Mouse (Mus musculus): ENCODE results near the gene Pdk2. TPM values are rescaled to one million over a fixed set of nuclear protein-coding genes. Genes with fewer than 3 reads are reported as not detected.

The Pdk2 gene
- polyA plus RNA-seq, 2 experiments from 2014 or later = 8.5 to 13.3 TPM

GRCm38 (mm10) chr11:95070140-95071107 lies 29.3 kb upstream of the Pdk2 start:
- ATAC-seq = no peak

DNA sequence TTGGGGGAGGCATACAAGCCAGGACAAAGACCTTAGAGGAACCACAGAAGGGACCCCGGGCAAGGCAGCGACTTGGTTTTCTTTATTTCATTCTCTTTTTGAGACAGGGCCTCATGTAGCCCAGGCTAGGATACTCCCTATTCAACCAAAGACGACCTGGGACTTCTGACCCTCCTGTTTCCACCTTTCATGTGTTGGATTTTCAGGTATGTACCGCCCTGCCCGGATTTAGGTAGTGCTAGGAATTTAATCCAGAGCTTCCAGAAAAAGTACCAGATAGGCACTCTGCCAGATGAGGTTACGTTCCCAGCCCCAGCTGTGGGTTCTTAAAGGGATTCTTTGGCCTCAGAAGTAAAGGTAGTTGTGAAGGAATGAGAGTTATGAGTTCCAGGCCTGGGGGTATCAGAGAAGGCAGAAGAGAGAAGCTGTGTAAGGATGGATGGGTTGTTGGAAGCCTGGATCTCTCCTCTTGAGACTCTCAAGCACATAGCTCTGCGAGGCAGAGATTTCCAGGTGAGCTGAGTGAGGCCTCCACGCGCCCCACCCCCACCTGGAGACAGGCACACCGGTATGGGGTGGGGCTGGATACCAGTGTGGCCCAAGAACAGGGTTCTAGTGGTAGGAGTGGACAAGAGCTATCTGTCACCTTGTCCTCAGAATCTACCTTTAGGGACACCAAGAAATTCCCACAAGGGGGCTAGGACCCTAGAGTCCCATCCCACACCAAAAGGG lies 28.2 kb upstream of the Pdk2 start:
- ATAC-seq = no peak

GRCm38 (mm10) chr11:95056768-95057501 lies 15.8 kb upstream of the Pdk2 start:
- no peak for ATAC-seq

GRCm38 (mm10) chr11:95053062-95053461 lies 11.9 kb upstream of the Pdk2 start:
- no peak for ATAC-seq

GRCm38 (mm10) chr11:95046980-95047680 lies 6.0 kb upstream of the Pdk2 start:
- ATAC-seq = peak; percentile 91

DNA sequence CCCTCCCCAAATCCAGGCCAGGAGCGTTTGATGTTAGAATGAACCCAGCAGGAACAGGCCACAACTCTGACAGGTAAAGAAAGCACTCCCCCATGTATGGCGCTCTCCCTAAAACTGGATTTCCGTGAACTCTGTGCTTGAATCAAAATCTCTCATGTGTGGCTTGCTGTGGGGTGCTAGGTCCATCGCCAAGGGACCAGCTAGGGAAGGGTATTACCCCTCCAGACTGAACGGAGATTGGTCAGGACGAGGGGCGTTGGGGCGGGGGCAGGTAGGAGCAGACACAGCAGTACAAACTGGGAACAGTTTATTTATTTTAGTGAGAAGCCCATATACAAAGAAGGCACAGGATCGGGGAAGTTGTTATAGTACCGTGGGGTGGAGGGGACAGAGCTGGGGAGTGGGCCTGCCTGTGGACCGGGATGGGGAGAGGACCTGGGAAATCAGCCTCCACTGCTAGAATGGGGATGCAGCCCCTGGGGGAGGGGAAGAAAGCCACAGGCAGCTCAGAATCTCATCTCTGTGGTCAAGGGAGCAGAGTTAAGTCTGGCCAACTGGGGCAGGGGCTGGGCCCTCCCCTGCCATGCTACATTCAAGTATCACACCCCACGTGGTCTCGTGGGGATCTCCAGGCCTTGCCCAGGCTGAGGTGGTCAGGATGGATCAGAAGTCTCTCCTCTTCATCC lies 3.2 kb upstream of the Pdk2 start:
- no peak for ATAC-seq

DNA sequence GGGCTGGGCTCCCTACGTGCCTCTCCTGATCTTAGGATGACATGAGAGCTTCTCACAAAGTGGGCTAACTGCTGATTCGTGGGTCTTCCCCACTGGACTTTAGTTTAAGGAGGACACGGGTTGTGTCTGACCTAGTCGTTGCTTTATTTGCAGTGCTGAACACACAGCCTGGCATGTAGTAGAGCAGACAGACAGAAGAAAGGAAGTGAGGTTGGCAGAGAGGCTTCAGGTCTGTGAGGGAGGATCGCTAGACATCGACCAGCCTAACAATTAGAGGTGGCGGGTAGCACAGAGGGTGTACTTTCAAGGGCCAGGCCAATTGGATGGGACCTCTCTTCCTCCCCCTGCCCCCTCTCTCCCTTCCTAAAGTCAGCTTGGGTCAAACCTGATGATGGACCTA lies 2.5 kb upstream of the Pdk2 start:
- no peak for ATAC-seq

DNA sequence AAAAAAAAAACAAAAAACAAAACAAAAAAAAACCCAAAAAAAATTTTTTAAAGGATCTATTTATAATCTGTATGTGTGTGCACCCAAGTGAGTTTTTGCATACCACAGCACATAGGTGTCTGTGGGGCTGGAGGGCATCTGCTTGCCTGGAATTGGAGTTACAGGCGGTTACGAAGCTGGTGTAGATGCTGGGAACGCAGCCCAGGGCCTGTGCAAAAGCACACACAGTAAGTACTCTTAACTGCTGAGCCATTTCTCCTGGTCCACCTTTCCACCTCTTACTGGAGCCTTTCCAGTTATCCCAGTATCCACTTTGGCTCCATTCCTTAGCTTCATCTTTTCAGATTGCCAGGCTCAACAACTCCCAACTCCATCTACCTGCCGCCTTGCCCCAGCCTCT lies 1.9 kb upstream of the Pdk2 start:
- ATAC-seq = no peak

GRCm38 (mm10) chr11:95042096-95042495 lies 942 bp upstream of the Pdk2 start:
- ATAC-seq = no peak

- ATAC-seq = no peak
Measured at GRCm38 (mm10) chr11:95040491-95041138, 539 bp downstream of the Pdk2 start.

GRCm38 (mm10) chr11:95039766-95040165 lies 1.4 kb downstream of the Pdk2 start:
- no peak for ATAC-seq

DNA sequence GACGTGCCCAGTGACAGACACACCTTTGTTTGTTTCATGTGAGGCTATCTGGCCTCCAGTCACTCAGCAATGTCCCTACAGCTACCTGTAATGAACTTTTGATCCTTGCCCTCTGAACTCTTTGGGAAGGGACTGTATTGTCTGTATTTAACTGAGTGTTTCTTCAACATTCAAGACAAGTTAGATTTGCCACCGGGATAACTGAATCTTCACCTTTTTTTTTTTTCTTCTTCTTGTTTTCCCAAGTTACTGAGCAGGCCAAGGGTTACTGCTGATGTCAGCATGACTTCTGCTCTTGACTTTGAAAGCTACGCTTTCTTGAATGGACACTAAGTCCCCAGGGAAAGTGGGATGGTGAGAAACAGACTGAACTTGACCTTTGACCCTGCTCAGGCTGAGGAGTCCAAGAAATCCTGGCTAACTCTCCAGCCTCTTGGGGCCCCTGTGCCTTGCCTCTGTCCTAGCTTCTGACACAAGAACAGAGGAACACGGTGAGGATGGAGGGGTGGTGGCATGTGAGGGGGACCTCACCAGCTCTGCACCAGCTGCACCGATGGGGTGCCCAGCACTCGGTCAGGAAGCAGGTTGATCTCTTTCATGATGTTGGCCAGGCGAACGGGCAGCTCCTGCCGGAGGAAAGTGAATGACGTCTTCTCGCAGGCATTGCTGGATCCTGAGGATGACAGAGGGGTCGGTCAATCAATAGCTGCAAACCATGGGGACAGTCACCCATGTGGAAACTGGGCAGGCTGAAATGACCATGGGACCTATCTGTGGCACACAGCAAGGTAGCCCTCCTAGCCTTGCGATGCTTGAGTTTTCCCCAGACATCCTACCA lies 2.1 kb downstream of the Pdk2 start:
- no peak for ATAC-seq

- ATAC-seq = no peak
Measured at GRCm38 (mm10) chr11:95038156-95038817, 2.9 kb downstream of the Pdk2 start.

DNA sequence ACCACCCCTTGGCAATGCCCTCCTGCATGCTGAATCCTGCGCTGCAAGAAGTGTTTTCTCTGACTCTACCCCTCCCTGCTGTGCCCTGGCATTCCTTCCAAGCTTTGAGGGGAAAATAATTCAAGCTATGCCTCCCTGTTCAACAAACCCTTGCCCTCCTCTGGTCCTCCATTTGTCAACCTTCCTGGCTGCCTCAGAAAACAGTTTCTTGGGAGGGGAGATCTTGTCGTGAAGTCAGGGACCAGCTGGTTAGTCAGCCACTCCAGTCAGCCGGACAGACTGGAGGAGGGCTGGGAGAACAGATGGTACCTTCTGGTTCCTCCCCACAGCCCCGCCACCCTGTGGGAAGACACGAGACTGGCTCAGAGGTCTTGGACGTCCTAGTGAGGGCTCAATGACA lies 3.8 kb downstream of the Pdk2 start:
- ATAC-seq = no peak

- ATAC-seq = no peak
Measured at GRCm38 (mm10) chr11:95036521-95036920, 4.6 kb downstream of the Pdk2 start.

DNA sequence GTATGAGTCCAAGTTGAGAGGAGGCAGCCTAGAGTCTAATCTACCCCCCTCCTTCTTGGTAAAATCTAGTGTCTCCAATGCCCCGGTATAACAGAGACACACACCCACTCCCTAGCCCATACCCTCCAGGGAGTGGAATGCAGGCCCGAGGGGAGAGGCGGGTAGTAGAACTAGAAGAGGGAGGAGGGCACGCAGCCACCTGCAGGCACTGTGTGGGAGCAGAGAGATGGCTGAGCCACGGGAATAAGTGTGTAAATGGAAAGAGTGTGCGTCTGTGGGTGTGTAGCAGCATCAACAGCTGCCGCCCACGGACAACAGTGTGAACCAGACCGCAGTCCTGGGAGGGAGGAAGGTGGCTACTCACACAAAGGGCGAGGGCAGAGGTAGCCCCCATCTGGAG lies 6.3 kb downstream of the Pdk2 start:
- no peak for ATAC-seq

GRCm38 (mm10) chr11:95033617-95034016 lies 7.5 kb downstream of the Pdk2 start:
- ATAC-seq = no peak

DNA sequence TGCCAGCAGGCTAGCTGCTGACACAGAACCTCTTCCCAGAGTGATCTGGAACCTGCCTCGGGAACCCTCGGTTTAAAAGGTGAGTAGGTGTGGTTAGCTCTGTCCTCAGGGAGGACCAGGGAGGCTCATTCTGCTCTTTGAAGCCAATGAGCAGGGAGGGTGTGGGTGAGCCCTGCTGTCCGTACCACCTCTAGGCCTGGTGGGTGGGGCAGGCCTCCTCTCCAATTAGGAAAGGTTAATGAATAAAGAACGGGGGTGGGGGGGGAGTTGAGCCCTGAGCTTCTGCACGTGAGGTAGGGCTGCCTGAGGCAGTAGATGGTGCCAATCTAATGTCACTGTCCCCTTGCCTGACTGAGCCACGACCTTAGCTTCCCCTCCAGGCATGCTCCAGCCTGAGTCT lies 8.2 kb downstream of the Pdk2 start:
- no peak for ATAC-seq

DNA sequence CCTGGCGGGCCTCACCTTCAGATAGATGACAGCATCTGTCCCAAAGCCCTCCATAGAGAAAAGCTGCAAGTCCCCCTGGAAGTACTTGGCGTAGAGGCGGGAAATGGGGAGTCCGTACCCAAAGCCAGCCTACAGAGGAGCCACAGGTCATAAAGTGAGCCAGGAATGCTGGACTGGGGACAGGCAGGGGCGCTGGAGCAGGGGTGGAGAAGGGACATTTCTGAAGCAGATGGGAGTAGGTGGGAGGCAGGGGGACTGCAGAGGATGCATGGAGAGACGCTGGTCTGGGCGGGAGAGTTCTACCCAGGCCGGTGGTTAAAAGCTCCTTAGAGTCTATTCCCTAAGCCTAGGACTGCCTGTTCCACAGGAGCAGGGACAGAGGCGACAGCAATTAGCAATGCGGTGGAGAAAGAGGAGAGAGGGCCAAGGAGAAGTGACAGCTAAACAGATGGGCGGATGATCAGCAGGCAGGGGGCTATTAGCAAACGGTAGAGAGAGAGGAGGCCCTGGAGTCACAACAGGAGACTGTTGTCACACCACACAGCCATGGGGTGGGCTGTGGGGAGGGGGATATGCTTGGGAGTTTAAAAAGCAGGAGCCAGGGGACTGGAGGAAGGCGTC lies 13.2 kb downstream of the Pdk2 start:
- ATAC-seq = no peak
